Mouse (Mus musculus) heart, adult 2 months (tissue): ENCODE measurements around the gene Atp1b3.

Source experiments
- CTCF ChIP-seq: fragments of 200-600 bp; IDR thresholded peaks from 2 replicates; pipeline ENCODE4 v1.8.1; 2022; ENCODE audit warnings: antibody characterized with exemption, mild to moderate bottlenecking, moderate library complexity
- EP300 ChIP-seq: fragments of 200-500 bp; IDR thresholded peaks from 2 replicates; pipeline ENCODE4 v1.6.1; 2011; ENCODE audit warnings: low read depth, low read length, control low read depth; ENCODE audit not compliant: insufficient read depth
- POLR2A ChIP-seq: fragments of 200-500 bp; IDR thresholded peaks from 2 replicates; pipeline ENCODE4 v1.6.1; 2011; ENCODE audit warnings: mild to moderate bottlenecking, low read depth, low read length, control low read depth; ENCODE audit not compliant: insufficient read depth

- TF ChIP-seq POLR2A (no peak), CTCF (no peak), EP300 (no peak)
Measured at GRCm38 (mm10) chr9:96360056-96360455, 4.2 kb downstream of the Atp1b3 start.
